ENCODE assay signal across 19 mouse cellular contexts in genomic region chr6:53045501-53045900, GRCm38 (mm10). TPM values are rescaled to one million over a fixed set of nuclear protein-coding genes. Genes with fewer than 3 reads are reported as not detected.
"Had no signal": no experiment of that assay in that cellular context is flagged by ENCODE, and none has a peak within 500 bp of the region (broad histone marks: within the 10 kb centered on the region; RNA-seq: fewer than 3 reads in every experiment).

No protein-coding gene starts in this region.

- H3K4me3 ChIP-seq: limb, embryonic 12.5 days; limb, embryonic 15.5 days; liver, embryonic 13.5 days had no signal

- H3K27me3 ChIP-seq: limb, embryonic 12.5 days; limb, embryonic 15.5 days; liver, embryonic 13.5 days had no signal

- H3K4me2 ChIP-seq: limb, embryonic 12.5 days; limb, embryonic 15.5 days; liver, embryonic 13.5 days; midbrain, embryonic 11.5 days had no signal

- H3K4me1 ChIP-seq: liver, embryonic 13.5 days had no signal

- H3K9ac ChIP-seq: limb, embryonic 12.5 days; limb, embryonic 15.5 days; liver, embryonic 13.5 days had no signal

- DNase-seq: kidney, adult 18-20 months; kidney, adult 9 months; kidney, postnatal 14 days; left cerebral cortex, postnatal 4 days; liver, embryonic 13.5 days; lung, adult 2 months; lung, postnatal 14 days; midbrain, embryonic 14.5 days; right cerebral cortex, postnatal 14 days; right cerebral cortex, postnatal 4 days; thymus, adult 2 months; thymus, postnatal 25 days had no signal

- ATAC-seq: intestine, embryonic 16.5 days had no signal

- H3K27ac ChIP-seq: limb, embryonic 12.5 days; limb, embryonic 15.5 days; liver, embryonic 13.5 days; macrophage; stomach, postnatal 0 days had no signal

- H3K36me3 ChIP-seq: limb, embryonic 12.5 days; limb, embryonic 15.5 days; liver, embryonic 13.5 days had no signal

- H3K9me3 ChIP-seq: limb, embryonic 12.5 days; limb, embryonic 15.5 days; liver, embryonic 13.5 days had no signal

RNA-seq across cellular contexts. Expression of gene Jazf1, which starts 22.9 kb away (rescaled TPM):
- total RNA-seq: megakaryocyte-erythroid progenitor cell, adult 5-6 weeks had no signal
